Mouse (Mus musculus) kidney, adult 11 months (tissue): ENCODE data around the gene Dctn3.
"Not testable (repeated sequence)": the region's sequence is repeated elsewhere in the genome, so short reads cannot be mapped to it uniquely, and the experiment has no call there.

Experiments used
- DNase-seq: peaks from one replicate; pipeline ENCODE4 v3.0.0; 2022

Dctn3 gene

DNA sequence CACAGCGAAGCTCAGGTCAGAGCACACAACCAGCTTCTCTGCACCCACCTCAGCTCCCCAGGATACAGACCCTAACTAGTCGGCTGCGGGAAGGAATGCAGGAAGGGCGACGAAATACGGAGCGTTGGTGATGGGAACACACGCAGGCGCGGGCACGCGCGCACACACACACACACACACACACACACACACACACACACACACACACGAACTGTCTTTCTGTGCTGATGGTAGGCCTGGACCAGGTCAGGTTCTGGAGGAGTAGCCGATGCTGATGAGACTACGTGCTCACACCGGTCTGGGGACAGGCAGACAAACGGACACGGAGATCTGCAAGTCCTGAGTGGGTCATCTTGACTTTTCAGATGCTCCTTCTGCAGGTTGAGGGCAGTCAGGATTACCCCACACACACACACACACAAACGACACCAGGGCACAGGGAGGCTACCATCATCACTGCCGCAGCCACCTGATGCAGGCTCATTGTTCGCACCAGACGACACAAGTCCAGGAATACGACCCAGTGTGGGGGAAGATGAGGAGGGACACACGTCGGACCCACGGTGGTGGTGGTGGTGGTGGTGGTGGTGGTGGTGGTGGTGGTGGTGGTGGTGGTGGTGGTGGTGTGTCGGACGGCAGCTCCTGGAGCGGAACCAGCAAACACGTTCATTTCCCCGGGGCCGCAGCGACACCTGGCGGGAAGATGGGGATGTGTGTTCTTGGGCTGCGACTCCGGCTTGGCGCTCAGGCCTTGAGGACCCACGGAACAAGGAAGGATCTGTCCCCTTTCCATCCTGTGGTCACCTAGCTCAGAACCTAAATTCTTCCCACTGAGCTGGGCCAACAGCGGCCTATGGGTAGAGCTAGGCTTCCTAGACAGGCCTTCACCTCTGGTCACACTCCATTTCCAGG lies 25.8 kb downstream of the Dctn3 start, which contains the start of gene Cntfr:
Gene Cntfr (minus strand): TSS at position 160 of the 912 bp plus-strand sequence.
- peak; percentile 62 for DNase-seq

- not testable (repeated sequence) for DNase-seq
Measured at GRCm38 (mm10) chr4:41696452-41696851, 26.5 kb downstream of the Dctn3 start.

- not testable (repeated sequence) for DNase-seq
Measured at GRCm38 (mm10) chr4:41695800-41696199, 27.2 kb downstream of the Dctn3 start.

DNA sequence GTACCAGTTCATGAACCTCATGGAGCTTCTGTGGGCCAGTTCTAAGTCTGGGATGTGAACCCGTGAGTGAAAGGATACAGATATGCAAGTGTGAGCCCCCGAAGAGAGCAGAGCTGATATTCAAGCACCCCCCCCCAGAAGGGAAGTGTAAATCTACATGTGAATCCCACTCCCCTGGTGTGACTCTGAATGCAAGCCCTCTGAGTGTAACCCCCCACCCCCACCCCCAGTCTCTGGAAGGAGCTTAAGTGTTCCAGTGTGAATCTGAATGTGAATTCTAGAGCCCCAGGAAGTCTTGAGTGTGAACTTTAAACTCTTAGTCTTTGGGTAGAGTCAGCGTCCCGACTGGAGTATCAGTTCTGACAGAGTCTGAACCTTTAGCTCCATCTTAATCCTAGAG lies 29.5 kb downstream of the Dctn3 start:
- not testable (repeated sequence) for DNase-seq

GRCm38 (mm10) chr4:41690014-41690413 lies 33.0 kb downstream of the Dctn3 start:
- not testable (repeated sequence) for DNase-seq

DNA sequence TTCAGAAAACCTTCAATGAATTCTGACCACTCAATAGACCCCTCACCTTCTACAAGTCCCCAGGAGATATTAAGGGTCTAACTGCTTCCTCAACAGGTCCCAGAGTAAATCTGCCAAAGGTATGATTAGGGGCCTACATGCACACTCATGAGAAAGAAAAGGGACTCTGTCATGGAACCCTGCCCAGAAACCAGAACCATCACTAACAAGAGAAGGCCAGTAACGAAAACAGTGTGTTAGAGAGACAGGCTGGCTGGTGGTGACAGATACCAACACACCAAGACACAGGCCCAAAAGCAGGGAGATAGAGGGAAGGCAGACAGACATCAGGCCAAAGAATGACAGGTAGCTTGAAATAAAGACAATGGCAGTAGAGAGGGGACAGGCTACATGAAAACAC lies 34.4 kb downstream of the Dctn3 start:
- DNase-seq = not testable (repeated sequence)

GRCm38 (mm10) chr4:41685882-41686492 lies 37.0 kb downstream of the Dctn3 start:
- not testable (repeated sequence) for DNase-seq

DNA sequence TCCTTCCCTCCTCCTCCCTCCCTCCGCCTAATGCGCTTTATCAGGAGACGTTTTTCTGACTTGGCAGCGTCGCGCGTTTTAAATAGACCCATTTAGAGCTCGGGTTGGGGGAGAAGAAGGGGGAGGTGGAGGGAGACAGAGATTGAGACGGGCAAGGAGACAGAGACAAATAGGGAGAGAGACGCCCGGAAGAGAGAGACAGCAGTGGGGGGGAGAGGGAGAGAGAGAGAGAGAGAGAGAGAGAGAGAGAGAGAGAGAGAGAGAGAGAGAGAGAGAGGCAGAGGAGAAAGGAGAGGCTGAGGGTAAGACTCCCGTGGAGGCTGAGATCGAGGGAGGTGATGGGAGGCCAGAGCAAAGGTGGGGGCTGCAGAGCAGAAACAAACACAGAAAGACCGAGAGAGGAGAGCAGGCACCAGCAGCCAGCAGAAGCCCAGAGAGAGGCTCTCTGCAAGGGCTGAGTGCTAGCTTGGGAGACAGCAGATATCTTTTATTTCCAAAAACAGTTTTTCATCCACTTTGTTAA lies 38.0 kb downstream of the Dctn3 start:
- not testable (repeated sequence) for DNase-seq

- DNase-seq = not testable (repeated sequence)
Measured at GRCm38 (mm10) chr4:41684131-41684930, 38.6 kb downstream of the Dctn3 start.

DNA sequence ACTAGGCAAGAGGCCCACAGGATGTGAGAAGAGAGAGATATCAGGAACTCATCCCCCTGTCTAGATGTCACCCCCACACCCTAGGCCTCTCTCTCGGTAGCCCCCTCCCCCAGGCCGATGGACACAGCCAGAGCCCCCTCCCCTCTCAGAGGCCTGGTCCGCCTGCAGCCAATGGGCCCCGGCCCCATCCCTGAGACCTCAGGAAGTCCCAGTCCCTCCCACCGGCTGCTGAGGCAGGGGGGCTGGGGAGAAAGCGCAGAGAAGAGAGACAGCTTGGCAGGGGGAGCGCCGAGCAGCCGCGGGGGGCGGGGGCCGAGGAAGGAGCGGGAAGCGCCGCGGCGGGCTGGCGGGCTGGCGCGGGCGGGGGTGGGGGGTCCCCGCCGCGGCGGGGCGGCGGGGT lies 39.7 kb downstream of the Dctn3 start:
- not testable (repeated sequence) for DNase-seq

- DNase-seq = no peak
Measured at GRCm38 (mm10) chr4:41682789-41683188, 40.2 kb downstream of the Dctn3 start.

GRCm38 (mm10) chr4:41681947-41682346 lies 41.0 kb downstream of the Dctn3 start:
- DNase-seq = no peak

DNA sequence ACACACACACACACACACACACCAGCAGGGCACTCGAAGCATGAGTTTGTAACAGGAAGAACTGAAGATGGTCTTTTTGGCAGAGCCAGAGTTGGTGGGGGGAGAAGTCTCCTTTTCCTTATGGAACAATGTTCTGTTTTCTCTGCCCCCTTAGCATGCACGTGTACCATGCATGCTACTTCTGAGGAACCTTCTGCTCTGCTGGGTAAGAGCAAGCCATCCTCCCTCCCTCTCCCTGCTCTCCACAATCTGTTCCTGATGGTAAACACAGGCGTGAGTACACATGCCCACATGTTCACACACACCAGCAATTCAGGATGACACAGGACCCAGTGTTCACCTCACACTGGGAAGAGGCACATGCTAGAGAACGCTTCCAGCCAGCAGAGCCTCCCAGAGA lies 41.8 kb downstream of the Dctn3 start:
- no peak for DNase-seq

DNA sequence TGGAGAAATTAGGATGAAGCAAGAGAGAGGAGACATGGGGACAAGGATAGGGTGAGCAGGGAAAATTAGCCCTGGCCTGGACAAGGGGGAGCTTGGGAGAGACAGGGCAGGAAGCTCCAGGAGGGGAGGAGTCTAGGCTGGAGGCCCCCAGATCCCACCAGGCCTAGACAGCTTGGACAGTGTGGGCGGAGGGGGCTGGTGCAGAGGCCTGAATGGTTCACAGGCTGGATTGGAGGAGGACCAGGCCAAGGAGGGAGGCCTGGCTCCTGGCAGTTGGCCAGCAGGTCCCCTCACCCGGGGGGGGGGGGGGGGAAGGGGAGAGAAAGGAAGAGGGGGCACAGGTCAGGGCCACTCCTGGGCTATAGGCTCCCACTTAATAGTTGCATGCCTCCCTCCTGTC lies 43.7 kb downstream of the Dctn3 start:
- DNase-seq = no peak

DNA sequence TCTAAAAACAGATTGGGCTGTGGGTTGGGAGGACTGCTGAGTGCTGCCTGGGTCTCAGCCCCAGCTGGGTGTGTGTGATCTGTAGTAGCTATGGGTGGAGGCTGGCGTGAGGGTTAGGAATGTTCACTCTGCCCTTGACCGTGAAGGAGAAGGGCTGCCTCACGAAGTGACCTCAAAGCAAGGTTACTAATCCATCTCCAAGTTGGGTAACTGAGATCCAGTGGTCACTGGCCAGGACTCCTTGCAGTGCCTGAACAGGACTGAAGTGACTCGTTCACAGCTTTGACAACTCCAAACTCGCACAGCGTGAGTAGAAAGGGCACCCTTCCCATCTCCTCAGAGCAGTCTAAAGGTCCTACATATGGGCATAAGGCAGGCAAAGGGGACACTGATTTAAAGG lies 44.1 kb downstream of the Dctn3 start:
- no peak for DNase-seq

GRCm38 (mm10) chr4:41677006-41677629 lies 45.9 kb downstream of the Dctn3 start:
- peak; percentile 68 for DNase-seq

- DNase-seq = no peak
Measured at GRCm38 (mm10) chr4:41676248-41677005, 46.5 kb downstream of the Dctn3 start.

GRCm38 (mm10) chr4:41673186-41673585 lies 49.8 kb downstream of the Dctn3 start:
- no peak for DNase-seq

- DNase-seq = no peak
Measured at GRCm38 (mm10) chr4:41672522-41672963, 50.4 kb downstream of the Dctn3 start.

DNA sequence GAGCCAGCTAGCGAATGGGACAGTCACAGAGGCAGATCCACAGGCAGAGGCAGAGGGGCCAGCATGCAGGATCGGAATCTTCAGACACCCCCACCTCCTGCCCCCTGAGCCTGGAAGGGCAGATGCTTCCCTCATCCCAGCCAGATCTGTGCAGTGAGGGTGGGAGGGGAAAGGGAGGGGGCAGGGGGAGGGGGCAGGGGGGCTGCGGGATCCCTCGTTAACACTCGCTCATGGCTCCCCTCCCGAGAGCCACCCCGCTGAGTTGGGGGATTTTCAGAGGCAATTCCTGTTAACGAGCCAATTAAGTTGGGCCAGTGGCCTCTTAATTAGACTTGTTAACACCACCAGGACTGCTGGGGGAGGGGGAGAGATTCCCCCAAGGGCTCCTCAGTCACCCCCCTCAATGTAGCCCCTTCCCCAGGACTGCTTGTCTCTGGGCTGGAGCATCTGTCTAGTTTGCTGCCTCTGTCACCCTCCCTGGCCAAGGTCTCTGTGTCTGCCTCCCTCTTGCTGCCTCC lies 50.9 kb downstream of the Dctn3 start:
- DNase-seq = no peak

DNA sequence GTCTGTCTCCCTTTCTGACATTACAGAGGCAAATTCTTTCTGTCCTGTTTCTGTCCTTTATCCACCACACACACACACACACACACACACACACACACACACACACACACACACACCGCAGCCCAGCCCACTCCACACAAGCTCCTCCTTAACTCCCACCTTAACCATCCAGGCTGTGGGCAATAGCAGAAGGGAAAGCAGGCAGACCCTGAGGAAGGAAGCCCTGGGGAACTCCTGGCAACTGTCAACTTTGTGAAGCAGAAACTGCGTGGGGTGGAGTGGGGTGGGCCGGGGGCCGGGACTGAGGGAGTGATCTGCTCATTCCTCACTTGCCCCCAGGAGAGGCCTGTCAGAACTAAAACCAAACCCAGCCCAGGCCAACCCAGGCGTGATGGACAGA lies 51.5 kb downstream of the Dctn3 start:
- DNase-seq = no peak
